Mouse (Mus musculus) cerebellum, postnatal 25 days (tissue): Measurements from ENCODE around the gene Sfrp4.

Source experiments
- DNase-seq, 2 experiments: peaks; one replicate each; pipeline ENCODE4 v3.0.0; 2021; ENCODE audit warnings: mixed read lengths in 2 of 2

Sfrp4 gene

DNA sequence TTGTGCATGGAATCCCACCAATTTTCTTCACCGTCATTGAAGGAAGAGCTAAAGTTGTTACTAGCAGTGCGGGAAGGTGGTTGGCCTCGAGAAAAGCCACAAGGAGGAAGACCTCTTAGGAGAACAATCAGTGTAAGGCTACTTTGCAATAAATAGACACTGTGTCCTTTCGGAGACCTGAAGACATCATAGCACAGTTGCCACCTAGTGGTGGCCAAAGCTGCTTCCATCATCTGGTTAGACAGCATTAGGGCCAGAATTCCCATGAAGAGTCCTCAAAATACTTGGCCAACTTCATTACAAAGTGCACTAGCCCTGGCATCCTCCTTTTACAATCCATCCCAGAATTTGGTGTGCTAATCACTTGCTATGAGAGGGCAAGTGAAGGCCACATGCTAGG lies 13.2 kb downstream of the Sfrp4 start:
- DNase-seq, result peak in 1 of 2 experiments; percentile 66

DNA sequence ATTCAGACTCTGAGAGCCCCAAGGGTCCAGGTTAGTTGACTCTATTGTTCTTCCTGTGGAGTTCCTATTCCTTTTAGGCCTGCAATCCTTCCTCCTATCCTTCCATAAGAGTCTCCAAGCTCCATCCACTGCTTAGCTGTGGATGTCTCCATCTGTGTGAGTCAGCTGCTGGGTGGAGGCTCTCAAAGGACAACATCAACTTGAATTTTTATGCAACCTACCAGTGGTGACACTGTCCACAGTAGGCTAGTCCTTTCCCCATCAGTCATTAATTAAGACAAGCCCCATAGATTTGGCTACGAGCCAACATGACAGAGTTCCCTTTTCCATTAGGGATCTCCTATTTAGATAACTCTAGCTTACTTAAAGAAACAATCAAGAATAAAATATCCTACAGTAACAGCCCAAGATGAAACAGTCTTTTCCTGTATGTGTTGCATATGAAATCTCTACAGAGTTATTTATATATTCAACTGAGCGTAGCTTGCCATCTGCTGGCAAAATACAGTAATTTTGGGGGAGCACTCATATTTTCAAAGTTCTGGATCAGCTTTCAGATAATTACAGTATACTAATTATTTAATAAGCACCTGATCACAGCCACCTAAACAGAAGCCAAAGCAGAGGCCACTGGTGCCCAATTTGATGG lies 17.4 kb downstream of the Sfrp4 start:
- peak in 1 of 2 experiments; percentile 24 for DNase-seq

DNA sequence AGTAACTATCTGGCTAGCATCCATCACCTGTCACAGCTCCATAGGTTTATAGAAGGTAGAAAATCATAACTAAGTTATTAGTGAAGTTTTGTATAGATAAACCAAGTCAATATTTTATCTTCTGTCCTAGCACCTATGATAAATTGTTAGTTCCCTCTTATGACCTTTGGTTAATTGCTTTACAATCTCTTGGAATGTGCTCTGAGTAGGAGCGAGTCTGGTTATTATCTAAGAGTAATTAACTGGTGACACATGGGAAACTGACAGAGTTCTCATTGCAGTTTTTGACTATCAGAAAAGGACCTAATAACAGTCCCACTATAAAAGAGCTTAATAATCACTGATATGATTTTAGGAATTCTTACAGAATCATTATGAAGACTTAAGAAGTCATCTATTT lies 20.6 kb downstream of the Sfrp4 start:
- DNase-seq, result no peak

DNA sequence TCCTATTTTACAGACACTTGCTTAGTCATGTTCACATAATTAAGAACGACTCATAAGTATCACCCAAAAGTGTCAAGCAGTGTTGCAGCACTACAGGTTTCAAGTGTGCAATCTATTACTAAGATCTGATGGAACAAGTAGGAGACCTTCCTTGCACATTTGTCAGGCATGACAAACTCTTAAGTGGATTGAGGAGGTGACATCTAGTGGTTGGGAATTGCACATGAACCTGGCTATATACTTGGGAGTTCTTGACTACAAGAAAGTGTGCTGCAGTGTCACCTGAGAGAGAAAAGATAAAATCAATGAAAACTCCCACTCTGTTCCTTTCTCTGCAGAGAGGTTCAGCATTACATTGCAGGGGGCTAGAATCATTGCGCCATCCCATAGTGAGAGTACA lies 21.3 kb downstream of the Sfrp4 start:
- DNase-seq, result no peak

DNA sequence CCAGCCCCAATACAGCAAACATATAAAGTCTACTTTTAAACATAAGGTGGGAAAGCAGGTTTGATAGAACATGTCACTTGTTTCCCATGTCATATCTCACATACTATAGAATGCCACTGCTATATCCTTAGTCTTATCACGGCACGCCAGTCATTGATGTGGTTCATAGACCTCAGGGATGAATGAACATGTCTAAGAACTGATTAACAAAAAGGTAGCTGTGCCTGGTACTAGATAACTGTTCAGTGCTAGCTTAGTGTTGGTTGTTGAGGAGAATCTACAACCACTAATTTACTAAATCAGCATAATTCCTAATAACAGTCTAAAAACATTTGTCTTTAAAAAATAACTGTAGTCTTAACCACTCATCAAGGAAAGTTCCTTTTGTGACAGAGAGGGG lies 26.9 kb downstream of the Sfrp4 start:
- no peak for DNase-seq

DNA sequence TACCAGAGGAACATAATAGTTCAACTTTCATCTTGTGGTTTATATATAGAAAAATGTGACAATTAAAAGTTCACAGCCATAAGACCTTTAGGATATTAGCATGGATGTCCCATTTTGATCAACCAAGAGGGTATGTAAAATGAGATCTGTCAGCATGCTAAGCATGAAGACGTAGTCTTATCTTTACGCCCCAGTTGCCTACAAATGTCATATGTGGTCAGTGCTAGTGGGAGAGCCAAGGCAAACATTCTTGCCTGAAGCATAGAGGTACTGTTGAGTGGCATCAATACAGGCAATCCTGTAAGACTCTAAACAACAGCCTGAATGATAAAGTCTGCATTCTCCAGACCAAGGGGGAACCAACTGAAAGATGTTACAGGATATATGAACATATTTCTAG lies 29.5 kb downstream of the Sfrp4 start:
- no peak for DNase-seq

DNA sequence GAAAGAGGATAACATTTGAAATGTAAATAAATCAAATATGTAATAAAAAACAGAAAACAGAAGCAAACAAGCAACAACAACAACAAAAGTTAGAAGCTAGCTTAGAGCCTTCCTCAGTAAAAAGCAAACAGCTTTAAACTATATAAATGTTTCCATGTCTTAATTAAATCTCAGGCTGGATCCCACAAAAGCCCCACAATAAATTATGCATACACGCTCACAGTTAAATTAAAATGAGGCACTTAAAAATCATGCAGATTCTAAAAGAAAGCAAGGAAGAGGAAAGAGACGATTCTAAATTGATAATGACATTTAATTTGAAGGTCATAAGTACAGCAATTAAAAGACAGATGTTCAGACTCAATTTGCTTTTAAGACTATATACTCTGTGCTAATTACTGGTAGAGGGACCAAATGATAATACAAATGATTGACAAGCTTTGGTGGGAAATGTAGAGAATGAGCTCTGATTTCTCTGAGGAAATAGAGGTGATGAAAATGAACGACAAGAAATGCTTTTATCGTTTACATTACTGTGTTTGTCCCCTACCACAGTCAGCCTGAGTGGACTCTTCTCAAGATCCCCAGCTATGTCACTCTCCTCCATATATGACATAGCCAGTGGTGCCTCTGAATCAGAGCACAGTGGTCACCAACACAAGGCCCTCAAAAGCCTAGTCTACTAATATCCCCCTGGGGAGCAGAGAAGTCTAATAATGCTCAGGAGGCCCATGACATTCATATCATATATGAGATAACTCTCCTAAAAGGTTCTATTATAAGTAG lies 45.6 kb downstream of the Sfrp4 start:
- DNase-seq, result no peak

DNA sequence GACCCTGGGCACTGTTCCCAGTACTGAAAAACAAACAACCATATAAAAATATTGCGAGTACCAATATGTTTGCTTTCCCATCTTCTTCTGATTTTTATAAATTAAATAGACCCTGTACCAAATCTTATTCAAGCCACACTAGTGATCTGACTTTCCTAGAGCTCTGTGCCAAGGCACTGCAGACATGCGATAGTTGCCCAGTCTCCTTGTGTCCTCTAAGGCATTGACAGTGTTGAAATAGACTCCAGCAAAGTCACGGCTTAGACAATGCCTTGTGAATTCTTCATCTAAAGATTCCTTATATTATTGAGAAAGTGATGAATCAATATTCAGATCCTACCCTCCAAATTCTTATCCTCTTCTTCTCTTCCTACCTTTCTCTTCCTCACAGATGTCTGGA lies 51.1 kb downstream of the Sfrp4 start:
- DNase-seq, result no peak

DNA sequence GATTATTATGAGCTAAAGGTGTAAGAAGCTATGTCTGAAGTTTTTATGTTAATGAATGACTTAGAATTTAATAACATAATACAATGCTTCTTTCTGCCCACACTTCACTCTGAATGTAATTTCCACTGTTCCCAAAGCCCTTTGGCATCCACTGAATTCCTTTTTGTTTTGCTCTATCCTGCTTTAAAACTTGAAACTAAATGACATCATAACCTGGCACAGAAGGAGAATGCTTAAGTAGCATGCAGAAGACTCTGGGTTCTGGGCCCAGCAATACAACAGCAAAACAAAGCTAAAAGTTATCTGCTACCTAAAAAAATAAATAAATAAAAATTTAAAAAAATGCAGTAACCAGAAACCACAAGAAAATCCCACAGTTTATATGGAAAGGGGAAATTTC lies 51.7 kb downstream of the Sfrp4 start:
- DNase-seq, result no peak
